In the genomic region with DNA sequence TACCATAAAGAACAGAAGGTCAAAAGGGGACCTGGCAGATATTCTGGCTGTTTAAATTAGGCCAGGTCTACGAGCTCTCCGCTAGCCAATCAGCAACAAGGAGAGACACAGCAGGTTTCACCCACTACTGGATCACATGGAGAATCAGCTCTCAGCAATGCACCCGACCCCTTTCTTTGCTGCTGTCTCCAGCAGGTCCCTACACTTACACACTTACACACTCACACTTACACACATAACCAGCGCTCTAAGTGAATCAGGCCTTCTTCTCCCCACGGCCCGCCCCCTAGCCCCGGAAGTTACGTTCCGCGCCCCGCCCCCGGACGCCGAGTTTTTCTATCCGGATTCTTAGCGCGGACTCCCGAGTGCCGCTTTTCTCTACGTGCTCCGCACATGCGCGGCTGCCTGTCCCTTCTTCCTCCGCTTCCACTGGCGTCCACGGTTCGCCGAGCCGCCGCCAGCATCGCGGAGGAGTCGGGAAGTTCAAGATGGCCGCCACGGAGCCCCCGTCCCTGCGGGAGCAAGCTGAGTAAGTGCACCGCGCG, we compare ENCODE assay signal across 7 mouse cellular contexts. TPM values are rescaled to one million over a fixed set of nuclear protein-coding genes. Genes with fewer than 3 reads are reported as not detected.
A peak's percentile ranks its signal among the peaks of the same experiment; 100 is the strongest.
DNase-seq lines count a peak whose midpoint lies in the region; ATAC-seq lines count a peak whose summit lies in the region.

TSS of gene Prpf4b (plus strand) at position 137 of the 545 bp plus-strand sequence.

- under 1% methylated on average over 40 of the region's 40 CpGs for WGBS in intestine, embryonic 15.5 days
- 1% methylated on average over 40 of the region's 40 CpGs for WGBS in midbrain, embryonic 10.5 days

- intact Hi-C loops in gastrocnemius, postnatal 36 days (cut with DNase I) = no loop called here
- intact Hi-C loops in left cerebral cortex, postnatal 25 days (cut with DNase I) = loop anchor here (5.0 kb wide), 1 partner anchor 117 kb away; no protein-coding TSS in a partner anchor

- H3K27ac ChIP-seq in intestine, embryonic 15.5 days = peak within 1 kb of the TSS; percentile 99
- peak within 1 kb of the TSS; percentile 98 for H3K27ac ChIP-seq in midbrain, embryonic 10.5 days (replicated peaks)

- H3K4me1 ChIP-seq in intestine, embryonic 15.5 days (replicated peaks) = peaks cover 6% of the 10 kb centered on the region; the same call in 1 of the 2 replicates
- peaks cover 30% of the 10 kb centered on the region for H3K4me1 ChIP-seq in midbrain, embryonic 10.5 days

- H3K4me3 ChIP-seq in intestine, embryonic 15.5 days (replicated peaks) = peak within 1 kb of the TSS; percentile 98
- peak within 1 kb of the TSS; percentile 99 for H3K4me3 ChIP-seq in midbrain, embryonic 10.5 days

- peak; percentile 82 for ATAC-seq in intestine, embryonic 15.5 days

- H3K27me3 ChIP-seq in intestine, embryonic 15.5 days (replicated peaks) = no peaks in the 10 kb centered on the region
- H3K27me3 ChIP-seq in midbrain, embryonic 10.5 days (ENCODE audit: low read depth, poor library complexity, severe bottlenecking) = no peaks in the 10 kb centered on the region

- no peaks in the 10 kb centered on the region for H3K9me3 ChIP-seq in intestine, embryonic 15.5 days
- no peaks in the 10 kb centered on the region for H3K9me3 ChIP-seq in midbrain, embryonic 10.5 days (replicated peaks)

- peak within 1 kb of the TSS; percentile 98 for H3K9ac ChIP-seq in intestine, embryonic 15.5 days

- peak within 1 kb of the TSS; percentile 75 for H3K4me2 ChIP-seq in intestine, embryonic 15.5 days (replicated peaks)

- DNase-seq in adrenal gland, adult 2 months = peak; percentile 96
- DNase-seq in embryo, embryonic 11.5 days (ENCODE audit: low read depth, low spot score) = peak; percentile 86
- peak; percentile 89 for DNase-seq in gastrocnemius, postnatal 36 days
- peak; percentile 93 to 98 for DNase-seq in left cerebral cortex, postnatal 25 days (ENCODE audit: low spot score in 2 of 2)
- DNase-seq in midbrain, embryonic 10.5 days (ENCODE audit: low spot score) = peak; percentile 94
- DNase-seq in right cerebral cortex, postnatal 4 days = peak; percentile 93

- peaks cover 3% of the 10 kb centered on the region; the same call in 1 of the 2 replicates for H3K36me3 ChIP-seq in intestine, embryonic 15.5 days
- peaks cover 9% of the 10 kb centered on the region for H3K36me3 ChIP-seq in midbrain, embryonic 10.5 days

RNA-seq across cellular contexts. Expression of gene Prpf4b, which starts in this region (rescaled TPM):
- 10 to 100 TPM; 66.3 to 95.7 TPM for total RNA-seq in adrenal gland, adult 2 months (2021)
- polyA plus RNA-seq in adrenal gland, adult 2 months (2012; rRNA removed) = 2.0 and 3.2 TPM in 2 replicates
- total RNA-seq in gastrocnemius, postnatal 36 days (2021) = 10 to 100 TPM; 22.8 to 26.5 TPM
- 58.9 and 75.6 TPM in 2 replicates for polyA plus RNA-seq in intestine, embryonic 15.5 days (2015; fragmentation: Nextera tagmentation; extraction: Ambion mirVana)
- total RNA-seq in left cerebral cortex, postnatal 25 days (2021) = 10 to 100 TPM; 80.3 to 89.6 TPM
- 77.1 and 77.2 TPM in 2 replicates for polyA plus RNA-seq in midbrain, embryonic 10.5 days (2016; fragmentation: Nextera tagmentation; extraction: Ambion mirVana)

Comparison
In these comparisons a context has a peak if more than half of its experiments do, and no peak if none do; other contexts are left out.
1. Peak in every context shown above with its lines: DNase-seq, ATAC-seq, H3K4me3 ChIP-seq and H3K27ac ChIP-seq.
2. RNA of gene Prpf4b (polyA plus RNA-seq): 77.1 to 77.2 TPM in midbrain, embryonic 10.5 days and 58.9 to 75.6 TPM in intestine, embryonic 15.5 days; 2.0 to 3.2 TPM in adrenal gland, adult 2 months; every median in the first group is over 10 times any median in the second.